Mouse (Mus musculus) C2C12 (cell line): ENCODE measurements around the gene Cep250.

Experiments
- CTCF ChIP-seq: IDR thresholded peaks from one replicate; pipeline ENCODE4 v1.5.1; 2011; ENCODE audit not compliant: control insufficient read depth, insufficient read depth, insufficient read length
- MAX ChIP-seq: IDR thresholded peaks from one replicate; pipeline ENCODE4 v1.6.1; 2011; ENCODE audit warnings: mild to moderate bottlenecking, control low read depth
- MYOG ChIP-seq: IDR thresholded peaks from one replicate; pipeline ENCODE4 v1.6.1; 2011; ENCODE audit not compliant: control insufficient read depth, insufficient read length; ENCODE audit errors: extremely low read depth

DNA sequence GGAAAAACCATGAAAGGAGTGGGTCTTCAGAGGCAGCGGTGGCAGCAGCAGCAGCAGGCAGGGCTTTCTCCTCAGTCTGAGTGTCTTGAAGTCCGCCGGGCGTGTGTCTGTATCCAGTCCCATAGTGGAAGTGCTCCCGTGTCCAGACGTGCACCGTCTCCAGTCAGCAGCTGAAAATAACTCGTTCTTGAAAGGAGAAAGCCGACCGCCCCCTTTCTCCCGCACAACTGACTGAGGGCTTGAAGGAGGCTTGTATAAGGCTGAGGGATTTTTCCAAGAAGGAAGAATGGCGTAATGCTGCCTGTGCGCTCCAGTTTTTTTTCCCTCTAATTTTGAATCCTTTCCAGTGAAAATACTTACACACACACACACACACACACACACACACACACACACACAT is 11.1 kb upstream of the Cep250 start, which contains the start of gene Gdf5:
- no peak for TF ChIP-seq MAX
- no peak for TF ChIP-seq MYOG
- no peak for TF ChIP-seq CTCF
